10 mouse cellular contexts compared by ENCODE assay signal in the genomic region with DNA sequence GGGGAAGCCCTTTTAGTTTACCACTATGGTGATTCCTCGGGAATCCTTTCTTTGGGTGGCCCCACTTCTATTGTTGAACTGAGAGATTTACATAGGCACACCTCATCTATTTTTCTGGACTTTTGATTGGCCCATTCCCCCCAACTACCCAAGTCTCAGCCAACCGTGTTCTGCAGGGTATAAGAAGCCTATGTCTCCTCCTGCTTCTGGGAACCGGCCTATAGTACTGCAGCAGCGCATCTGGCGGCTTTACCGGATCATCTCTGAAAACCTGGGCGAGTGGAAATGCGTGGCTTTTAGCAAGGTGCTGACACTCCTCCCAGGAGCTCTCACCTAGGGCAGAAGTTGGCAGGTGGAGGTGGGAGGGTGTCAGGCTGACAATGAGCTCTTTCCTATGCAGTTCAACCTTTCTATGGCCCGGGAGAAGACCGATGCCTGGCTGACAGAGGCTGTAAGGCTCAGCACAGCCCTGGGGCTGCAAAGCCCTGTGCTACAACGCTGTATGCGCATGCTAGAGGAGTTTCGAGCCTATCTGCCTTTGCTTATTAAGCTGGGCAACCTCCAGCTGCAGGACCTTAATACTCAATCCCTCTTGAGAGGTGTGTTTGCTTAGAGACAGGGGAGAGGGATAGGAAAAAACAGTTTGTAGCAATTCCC. TPM values are rescaled to one million over a fixed set of nuclear protein-coding genes. Genes with fewer than 3 reads are reported as not detected.
DNase-seq lines count a peak whose midpoint lies in the region; ATAC-seq lines count a peak whose summit lies in the region.
"Had no signal": no experiment of that assay in that cellular context is flagged by ENCODE, and none has a peak within 500 bp of the region (broad histone marks: within the 10 kb centered on the region; RNA-seq: fewer than 3 reads in every experiment).

No protein-coding gene starts in this region.

- H3K4me2 ChIP-seq in kidney, embryonic 16.5 days (replicated peaks; ENCODE audit: low read depth, low read length), result peak overlapping the region; percentile 33
- peak overlapping the region; percentile 38 for H3K4me2 ChIP-seq in hindbrain, embryonic 16.5 days (ENCODE audit: low read length)
- H3K4me2 ChIP-seq in neural tube, embryonic 12.5 days (replicated peaks), result peak overlapping the region; percentile 38
- H3K4me2 ChIP-seq: limb, embryonic 15.5 days had no signal

- ATAC-seq in kidney, embryonic 16.5 days (ENCODE audit: low FRiP score, low TSS enrichment), result peak; percentile 67
- ATAC-seq in hindbrain, embryonic 16.5 days, result peak; percentile 78
- ATAC-seq in neural tube, embryonic 12.5 days (ENCODE audit: low FRiP score, low read depth), result peak; percentile 50; the same call in 1 of the 2 replicates

- H3K4me1 ChIP-seq in kidney, embryonic 16.5 days (ENCODE audit: insufficient read depth, low read length), result no peaks in the 10 kb centered on the region
- H3K4me1 ChIP-seq in hindbrain, embryonic 16.5 days (ENCODE audit: control insufficient read depth, insufficient read depth, low read depth, low read length), result no peaks in the 10 kb centered on the region
- no peaks in the 10 kb centered on the region for H3K4me1 ChIP-seq in neural tube, embryonic 12.5 days
- H3K4me1 ChIP-seq: limb, embryonic 15.5 days; megakaryocyte, embryonic 14.5 days had no signal

- H3K27ac ChIP-seq in kidney, embryonic 16.5 days (ENCODE audit: low read length), result no peak overlapping the region
- no peak overlapping the region for H3K27ac ChIP-seq in hindbrain, embryonic 16.5 days (ENCODE audit: low read depth, low read length)
- no peak overlapping the region for H3K27ac ChIP-seq in neural tube, embryonic 12.5 days
- H3K27ac ChIP-seq: limb, embryonic 15.5 days had no signal

- no peak overlapping the region for H3K9ac ChIP-seq in kidney, embryonic 16.5 days (replicated peaks; ENCODE audit: low read length)
- H3K9ac ChIP-seq in hindbrain, embryonic 16.5 days (ENCODE audit: low read depth, low read length), result no peak overlapping the region
- 0 out of 2 replicates have a peak overlapping the region, but pooled peaks have one; percentile 29 for H3K9ac ChIP-seq in neural tube, embryonic 12.5 days
- H3K9ac ChIP-seq: limb, embryonic 15.5 days had no signal

- no peaks in the 10 kb centered on the region for H3K36me3 ChIP-seq in kidney, embryonic 16.5 days (ENCODE audit: insufficient read depth, low read length)
- H3K36me3 ChIP-seq in hindbrain, embryonic 16.5 days (ENCODE audit: control insufficient read depth, insufficient read depth, low read length), result no peaks in the 10 kb centered on the region
- H3K36me3 ChIP-seq in neural tube, embryonic 12.5 days, result no peaks in the 10 kb centered on the region
- H3K36me3 ChIP-seq: limb, embryonic 15.5 days had no signal

- H3K9me3 ChIP-seq in kidney, embryonic 16.5 days (ENCODE audit: low read length), result no peaks in the 10 kb centered on the region
- no peaks in the 10 kb centered on the region for H3K9me3 ChIP-seq in hindbrain, embryonic 16.5 days (ENCODE audit: control insufficient read depth, low read length)
- H3K9me3 ChIP-seq in neural tube, embryonic 12.5 days, result no peaks in the 10 kb centered on the region
- H3K9me3 ChIP-seq: limb, embryonic 15.5 days; megakaryocyte, embryonic 14.5 days had no signal

- no peaks in the 10 kb centered on the region for H3K27me3 ChIP-seq in kidney, embryonic 16.5 days (ENCODE audit: insufficient read depth, low read length)
- no peaks in the 10 kb centered on the region for H3K27me3 ChIP-seq in hindbrain, embryonic 16.5 days (replicated peaks; ENCODE audit: control insufficient read depth, insufficient read depth, low read length)
- H3K27me3 ChIP-seq in neural tube, embryonic 12.5 days (replicated peaks), result no peaks in the 10 kb centered on the region
- H3K27me3 ChIP-seq: limb, embryonic 15.5 days had no signal

- 15% methylated on average over 13 of the region's 13 CpGs for WGBS in kidney, embryonic 16.5 days
- 13% methylated on average over 13 of the region's 13 CpGs for WGBS in hindbrain, embryonic 16.5 days
- 21% methylated on average over 13 of the region's 13 CpGs for WGBS in neural tube, embryonic 12.5 days

- no peak overlapping the region for H3K4me3 ChIP-seq in kidney, embryonic 16.5 days (ENCODE audit: low read length)
- H3K4me3 ChIP-seq in hindbrain, embryonic 16.5 days (ENCODE audit: low read length), result 0 out of 2 replicates have a peak overlapping the region, but pooled peaks have one; percentile 4
- H3K4me3 ChIP-seq in neural tube, embryonic 12.5 days, result no peak overlapping the region
- H3K4me3 ChIP-seq: limb, embryonic 15.5 days; megakaryocyte, embryonic 14.5 days had no signal

- DNase-seq in kidney, postnatal 36 days, result no peak
- peak; percentile 24 for DNase-seq in embryo, embryonic 11 days
- no peak for DNase-seq in frontal cortex, postnatal 36 days (ENCODE audit: low spot score in 2 of 2)
- DNase-seq in adrenal gland, postnatal 25 days, result no peak
- DNase-seq in layer of hippocampus, postnatal 10 days (ENCODE audit: low spot score in 2 of 2), result no peak

RNA-seq across cellular contexts. Expression of a gene that starts 35.0 kb away (rescaled TPM):
- polyA plus RNA-seq in kidney, embryonic 16.5 days (2015; fragmentation: Nextera tagmentation; extraction: Ambion mirVana), result 1.7 and 2.0 TPM in 2 replicates
- polyA plus RNA-seq in hindbrain, embryonic 16.5 days (2015; fragmentation: Nextera tagmentation; extraction: Ambion mirVana), result 1.5 and 1.6 TPM in 2 replicates
- polyA plus RNA-seq in neural tube, embryonic 12.5 days (2016; fragmentation: Nextera tagmentation; extraction: Ambion mirVana), result 1.4 and 1.5 TPM in 2 replicates
- total RNA-seq in adrenal gland, postnatal 25 days (2021), result 5.6 and 6.3 TPM in 2 replicates
- 1 to 10 TPM; 5.1 to 5.9 TPM for total RNA-seq in layer of hippocampus, postnatal 10 days (2021)

RNA-seq across cellular contexts. Expression of a gene that starts 45.3 kb away (rescaled TPM):
- 13.1 and 32.4 TPM in 2 replicates for polyA plus RNA-seq in kidney, embryonic 16.5 days (2015; fragmentation: Nextera tagmentation; extraction: Ambion mirVana)
- 7.9 and 9.7 TPM in 2 replicates for polyA plus RNA-seq in hindbrain, embryonic 16.5 days (2015; fragmentation: Nextera tagmentation; extraction: Ambion mirVana)
- polyA plus RNA-seq in neural tube, embryonic 12.5 days (2016; fragmentation: Nextera tagmentation; extraction: Ambion mirVana), result 15.5 and 16.6 TPM in 2 replicates
- 10.0 and 14.0 TPM in 2 replicates for total RNA-seq in adrenal gland, postnatal 25 days (2021)
- total RNA-seq in layer of hippocampus, postnatal 10 days (2021), result 10 to 100 TPM in 1 of 2 experiments, 1 to 10 TPM in 1; 9.6 to 12.7 TPM

RNA-seq across cellular contexts. Expression of a gene that starts 45.5 kb away (rescaled TPM):
- polyA plus RNA-seq in kidney, embryonic 16.5 days (2015; fragmentation: Nextera tagmentation; extraction: Ambion mirVana), result 92.4 and 92.5 TPM in 2 replicates
- 85.2 and 91.1 TPM in 2 replicates for polyA plus RNA-seq in hindbrain, embryonic 16.5 days (2015; fragmentation: Nextera tagmentation; extraction: Ambion mirVana)
- 76.9 and 77.5 TPM in 2 replicates for polyA plus RNA-seq in neural tube, embryonic 12.5 days (2016; fragmentation: Nextera tagmentation; extraction: Ambion mirVana)
- 58.1 and 66.3 TPM in 2 replicates for total RNA-seq in adrenal gland, postnatal 25 days (2021)
- 10 to 100 TPM; 85.7 to 91.8 TPM for total RNA-seq in layer of hippocampus, postnatal 10 days (2021)

RNA-seq across cellular contexts. Expression of a gene that starts 45.8 kb away (rescaled TPM):
- polyA plus RNA-seq in kidney, embryonic 16.5 days (2015; fragmentation: Nextera tagmentation; extraction: Ambion mirVana), result 164 and 183 TPM in 2 replicates
- polyA plus RNA-seq in hindbrain, embryonic 16.5 days (2015; fragmentation: Nextera tagmentation; extraction: Ambion mirVana), result 145 and 159 TPM in 2 replicates
- 140 and 160 TPM in 2 replicates for polyA plus RNA-seq in neural tube, embryonic 12.5 days (2016; fragmentation: Nextera tagmentation; extraction: Ambion mirVana)
- total RNA-seq in adrenal gland, postnatal 25 days (2021), result 125 and 142 TPM in 2 replicates
- 10 to 100 TPM; 78.0 to 81.7 TPM for total RNA-seq in layer of hippocampus, postnatal 10 days (2021)

RNA-seq across cellular contexts. Expression of a gene that starts 50.7 kb away (rescaled TPM):
- 377 and 439 TPM in 2 replicates for polyA plus RNA-seq in kidney, embryonic 16.5 days (2015; fragmentation: Nextera tagmentation; extraction: Ambion mirVana)
- polyA plus RNA-seq in hindbrain, embryonic 16.5 days (2015; fragmentation: Nextera tagmentation; extraction: Ambion mirVana), result 172 and 211 TPM in 2 replicates
- 220 and 230 TPM in 2 replicates for polyA plus RNA-seq in neural tube, embryonic 12.5 days (2016; fragmentation: Nextera tagmentation; extraction: Ambion mirVana)
- 150 and 158 TPM in 2 replicates for total RNA-seq in adrenal gland, postnatal 25 days (2021)
- 100 to 1,000 TPM; 112 to 117 TPM for total RNA-seq in layer of hippocampus, postnatal 10 days (2021)
